ENCODE assay signal across 13 mouse cellular contexts in genomic region chr12:84202561-84202960, GRCm38 (mm10). TPM values are rescaled to one million over a fixed set of nuclear protein-coding genes. Genes with fewer than 3 reads are reported as not detected.
DNase-seq lines count a peak whose midpoint lies in the region; ATAC-seq and TF ChIP-seq lines count a peak whose summit lies in the region.
"Had no signal": no experiment of that assay in that cellular context is flagged by ENCODE, and none has a peak within 500 bp of the region (broad histone marks: within the 10 kb centered on the region; RNA-seq: fewer than 3 reads in every experiment).

No protein-coding gene starts in this region.

- H3K36me3 ChIP-seq in liver, embryonic 11.5 days (ENCODE audit: control insufficient read depth, insufficient read depth, low read length), result 0 out of 2 replicates have a peak, but pooled peaks cover 2% of the 10 kb centered on the region
- H3K36me3 ChIP-seq in stomach, embryonic 15.5 days, result no peaks in the 10 kb centered on the region
- H3K36me3 ChIP-seq: hindbrain, embryonic 13.5 days; limb, embryonic 12.5 days; midbrain, embryonic 12.5 days; neural tube, embryonic 15.5 days had no signal

- peak overlapping the region; percentile 100 for H3K27ac ChIP-seq in liver, embryonic 11.5 days (ENCODE audit: low read depth, low read length)
- peak overlapping the region; percentile 83; the same call in 1 of the 2 replicates for H3K27ac ChIP-seq in stomach, embryonic 15.5 days
- no peak overlapping the region for H3K27ac ChIP-seq in layer of hippocampus, adult 2 months
- no peak overlapping the region for H3K27ac ChIP-seq in cerebellum, adult 2 months (ENCODE audit: insufficient read depth, low read length)
- H3K27ac ChIP-seq: hindbrain, embryonic 13.5 days; limb, embryonic 12.5 days; midbrain, embryonic 12.5 days; neural tube, embryonic 15.5 days had no signal

- 69% methylated on average over 10 of the region's 10 CpGs for WGBS in liver, embryonic 11.5 days
- WGBS in stomach, embryonic 15.5 days, result 65% methylated on average over 10 of the region's 10 CpGs
- 82% methylated on average over 10 of the region's 10 CpGs for WGBS in cerebellum, adult 2 months

- no peaks in the 10 kb centered on the region for H3K27me3 ChIP-seq in liver, embryonic 11.5 days (replicated peaks; ENCODE audit: control insufficient read depth, insufficient read depth, low read length)
- no peaks in the 10 kb centered on the region for H3K27me3 ChIP-seq in stomach, embryonic 15.5 days (replicated peaks)
- no peaks in the 10 kb centered on the region for H3K27me3 ChIP-seq in cerebellum, adult 2 months (ENCODE audit: control insufficient read depth, insufficient read depth, low read length)
- H3K27me3 ChIP-seq: limb, embryonic 12.5 days; midbrain, embryonic 12.5 days; neural tube, embryonic 15.5 days had no signal

- TF ChIP-seq CTCF in layer of hippocampus, adult 2 months (conservative IDR thresholded peaks at IDR 0.05), result no peak
- TF ChIP-seq CTCF in cerebellum, adult 2 months (IDR thresholded peaks at IDR 0.05; ENCODE audit: borderline replicate concordance, insufficient read depth, low read depth, low read length), result no peak

- no peak for ATAC-seq in liver, embryonic 11.5 days (replicated peaks; ENCODE audit: low FRiP score)
- no peak for ATAC-seq in stomach, embryonic 15.5 days (ENCODE audit: insufficient read depth, low FRiP score, low read depth)

- H3K9ac ChIP-seq in liver, embryonic 11.5 days (ENCODE audit: low read depth, low read length), result peak overlapping the region; percentile 73
- no peak overlapping the region for H3K9ac ChIP-seq in stomach, embryonic 15.5 days
- H3K9ac ChIP-seq: hindbrain, embryonic 13.5 days; limb, embryonic 12.5 days; midbrain, embryonic 12.5 days; neural tube, embryonic 15.5 days had no signal

- H3K4me2 ChIP-seq in liver, embryonic 11.5 days, result peak overlapping the region; percentile 78
- H3K4me2 ChIP-seq in stomach, embryonic 15.5 days, result peak overlapping the region; percentile 37; the same call in 1 of the 2 replicates
- H3K4me2 ChIP-seq: hindbrain, embryonic 13.5 days; limb, embryonic 12.5 days; midbrain, embryonic 12.5 days; neural tube, embryonic 15.5 days had no signal

- no peak overlapping the region for H3K4me3 ChIP-seq in liver, embryonic 11.5 days (ENCODE audit: low read depth, low read length)
- H3K4me3 ChIP-seq in stomach, embryonic 15.5 days (replicated peaks), result no peak overlapping the region
- no peak overlapping the region for H3K4me3 ChIP-seq in layer of hippocampus, adult 2 months
- no peak overlapping the region for H3K4me3 ChIP-seq in cerebellum, adult 2 months (replicated peaks; ENCODE audit: insufficient read depth, low read depth, low read length)
- H3K4me3 ChIP-seq: gastrocnemius, adult 2 months; hindbrain, embryonic 13.5 days; limb, embryonic 12.5 days; midbrain, embryonic 12.5 days; neural tube, embryonic 15.5 days had no signal

- peaks cover 76% of the 10 kb centered on the region for H3K4me1 ChIP-seq in liver, embryonic 11.5 days (replicated peaks; ENCODE audit: control insufficient read depth, insufficient read depth, low read length)
- peaks cover 48% of the 10 kb centered on the region for H3K4me1 ChIP-seq in stomach, embryonic 15.5 days
- no peaks in the 10 kb centered on the region for H3K4me1 ChIP-seq in cerebellum, adult 2 months (ENCODE audit: control insufficient read depth, insufficient read depth, low read length)

- no peak for TF ChIP-seq POLR2A in cerebellum, adult 2 months (IDR thresholded peaks at IDR 0.05; ENCODE audit: borderline replicate concordance, insufficient read depth, low read length)

- peak; percentile 47 for DNase-seq in spleen, adult 12 weeks (ENCODE audit: low spot score)
- no peak for DNase-seq in spleen, postnatal 14 days (ENCODE audit: low spot score in 2 of 2)
- peak; percentile 45 for DNase-seq in ZHBTc4 (ENCODE audit: low read depth, low spot score)
- DNase-seq in liver, embryonic 11.5 days (ENCODE audit: low spot score), result no peak
- no peak for DNase-seq in adrenal gland, adult 18-20 months (ENCODE audit: low spot score in 2 of 2)
- DNase-seq in layer of hippocampus, adult 2 months (ENCODE audit: low spot score in 2 of 2), result no peak
- DNase-seq in cerebellum, adult 2 months, result no peak
- DNase-seq: gastrocnemius, adult 2 months had no signal

- H3K9me3 ChIP-seq in liver, embryonic 11.5 days (ENCODE audit: control insufficient read depth, low read length), result no peaks in the 10 kb centered on the region
- H3K9me3 ChIP-seq in stomach, embryonic 15.5 days, result no peaks in the 10 kb centered on the region
- H3K9me3 ChIP-seq: hindbrain, embryonic 13.5 days; limb, embryonic 12.5 days; midbrain, embryonic 12.5 days; neural tube, embryonic 15.5 days had no signal

RNA-seq across cellular contexts. Expression of gene Elmsan1, which starts 16.1 kb away (rescaled TPM):
- polyA plus RNA-seq in liver, embryonic 11.5 days (2014; fragmentation: Nextera tagmentation; extraction: Ambion mirVana), result 12.6 and 13.4 TPM in 2 replicates
- polyA plus RNA-seq in stomach, embryonic 15.5 days (2015; fragmentation: Nextera tagmentation; extraction: Ambion mirVana), result 9.9 and 10.5 TPM in 2 replicates
- total RNA-seq in adrenal gland, adult 18-20 months (2021), result 10 to 100 TPM; 17.5 to 20.6 TPM
- 10 to 100 TPM; 24.6 to 27.2 TPM for total RNA-seq in layer of hippocampus, adult 2 months (2021)
- 8.4 and 9.7 TPM in 2 replicates for polyA plus RNA-seq in cerebellum, adult 2 months (2012; rRNA removed)

RNA-seq across cellular contexts. Expression of gene Pnma1, which starts 54.3 kb away (rescaled TPM):
- polyA plus RNA-seq in liver, embryonic 11.5 days (2014; fragmentation: Nextera tagmentation; extraction: Ambion mirVana), result 0.27 and 0.53 TPM in 2 replicates
- 0.76 and 0.94 TPM in 2 replicates for polyA plus RNA-seq in stomach, embryonic 15.5 days (2015; fragmentation: Nextera tagmentation; extraction: Ambion mirVana)
- under 1 TPM; 0.26 to 0.36 TPM for total RNA-seq in adrenal gland, adult 18-20 months (2021)
- 1 to 10 TPM; 2.8 to 3.8 TPM for total RNA-seq in layer of hippocampus, adult 2 months (2021)
- polyA plus RNA-seq in cerebellum, adult 2 months (2012; rRNA removed), result 0.68 and 0.84 TPM in 2 replicates

Comparison
In these comparisons a context has a peak if more than half of its experiments do, and no peak if none do; other contexts are left out.
1. DNase-seq: peak in spleen, adult 12 weeks (single experiment) and ZHBTc4 (single experiment); none in spleen, postnatal 14 days (0 of 2), liver, embryonic 11.5 days (single experiment), adrenal gland, adult 18-20 months (0 of 2), layer of hippocampus, adult 2 months (0 of 2) and cerebellum, adult 2 months (0 of 2).
2. H3K27ac ChIP-seq: peak in liver, embryonic 11.5 days (single experiment) and stomach, embryonic 15.5 days (single experiment); none in layer of hippocampus, adult 2 months (single experiment) and cerebellum, adult 2 months (single experiment).